Mouse (Mus musculus) adrenal gland, adult 8-10 months (tissue): ENCODE measurements at regions not wholly inside any gene's neighbourhood (a gene's known extent, or its start where the extent isn't known, plus 50 kb on each side); places are given as distances from the start of the nearest gene placed in this dataset.

Source experiments
- DNase-seq: peaks from one replicate; pipeline ENCODE4 v3.0.0; 2022

DNA sequence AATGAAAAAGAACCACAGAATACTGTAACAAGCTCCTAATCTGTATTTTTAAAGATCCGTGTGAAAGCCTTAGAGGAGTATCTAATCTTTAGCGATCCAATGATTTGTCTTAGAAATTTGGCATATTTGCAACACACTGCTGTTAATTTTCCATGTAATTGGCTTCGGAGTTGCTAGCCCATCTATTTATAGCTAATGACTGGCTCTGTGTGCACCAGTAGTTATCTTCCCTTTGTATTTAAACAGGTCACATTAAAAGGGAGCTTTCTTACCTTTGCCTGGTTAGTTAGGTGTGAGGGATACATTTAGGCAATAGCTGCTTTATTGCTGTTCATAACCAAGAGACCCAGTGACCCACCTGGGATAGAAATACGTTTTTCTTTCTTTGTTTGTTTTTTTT, 256.3 kb upstream of the Mme start:
- DNase-seq = no peak

GRCm38 (mm10) chr3:62976906-62977305, 264.4 kb upstream of the Mme start:
- DNase-seq = no peak

- no peak for DNase-seq
These were observed 278.1 kb upstream of the Mme start for GRCm38 (mm10) chr3:62963244-62963643.

DNA sequence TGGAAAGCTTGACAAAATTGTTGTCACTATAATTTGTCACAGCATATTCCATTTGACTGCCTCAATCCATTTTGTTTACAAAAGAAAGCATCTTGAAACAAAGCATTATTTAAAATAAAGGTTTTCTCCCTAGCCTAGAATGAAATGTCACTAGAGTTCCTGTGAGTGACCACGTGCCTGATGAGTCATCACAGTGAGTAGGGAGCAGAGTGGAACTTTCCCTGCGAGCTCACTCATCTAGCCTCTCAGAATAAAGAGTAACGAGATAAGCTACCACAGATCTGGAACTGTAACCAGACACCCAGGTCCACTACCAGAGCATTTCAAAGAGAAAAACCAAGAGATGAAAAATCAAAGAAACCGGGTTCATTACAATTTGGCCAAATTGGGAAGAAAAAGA, 278.7 kb upstream of the Mme start:
- DNase-seq = peak; percentile 29

- no peak for DNase-seq
These were observed 296.0 kb upstream of the Mme start for GRCm38 (mm10) chr3:62945356-62945755.

- no peak for DNase-seq
These were observed 302.7 kb upstream of the Mme start for GRCm38 (mm10) chr3:62938601-62939000.

DNA sequence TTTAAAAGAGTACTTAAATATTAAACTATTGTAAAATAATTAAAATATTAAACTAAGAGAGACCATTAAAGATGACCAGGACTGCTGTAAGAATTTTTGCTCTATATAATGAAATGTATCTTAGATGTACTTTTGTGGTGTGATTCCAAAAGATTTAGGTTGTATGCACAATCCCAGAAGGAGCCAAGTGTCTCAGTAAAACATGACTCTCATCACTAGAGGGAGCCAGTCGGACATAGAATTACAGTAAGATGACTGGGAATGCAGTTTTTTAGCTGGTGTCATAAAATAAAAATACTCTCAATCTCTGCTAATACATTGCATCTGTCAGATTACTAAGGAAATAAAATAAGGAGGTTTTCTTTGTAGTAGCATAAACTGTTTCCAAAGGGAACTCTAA, 316.9 kb upstream of the Mme start:
- DNase-seq = no peak

DNA sequence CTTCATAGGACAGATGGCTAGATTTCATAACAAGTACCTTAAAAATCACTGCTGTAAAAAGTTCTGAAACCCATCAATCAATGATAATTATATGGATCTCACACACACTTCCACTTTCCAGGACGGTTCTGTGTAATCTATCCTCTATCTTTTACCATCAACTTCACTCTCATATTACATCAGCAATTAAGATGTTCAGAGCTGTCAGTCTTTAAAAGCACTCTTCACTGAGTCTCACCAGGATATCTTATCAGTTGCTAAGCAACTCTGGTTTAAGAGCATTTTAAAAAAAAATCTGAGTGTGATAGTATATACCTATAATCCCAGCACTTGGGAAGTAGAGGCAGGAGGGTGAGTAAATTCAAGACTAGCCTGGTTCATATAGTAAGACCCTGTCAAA, 312.0 kb upstream of the Gpr149 start:
- DNase-seq = no peak

DNA sequence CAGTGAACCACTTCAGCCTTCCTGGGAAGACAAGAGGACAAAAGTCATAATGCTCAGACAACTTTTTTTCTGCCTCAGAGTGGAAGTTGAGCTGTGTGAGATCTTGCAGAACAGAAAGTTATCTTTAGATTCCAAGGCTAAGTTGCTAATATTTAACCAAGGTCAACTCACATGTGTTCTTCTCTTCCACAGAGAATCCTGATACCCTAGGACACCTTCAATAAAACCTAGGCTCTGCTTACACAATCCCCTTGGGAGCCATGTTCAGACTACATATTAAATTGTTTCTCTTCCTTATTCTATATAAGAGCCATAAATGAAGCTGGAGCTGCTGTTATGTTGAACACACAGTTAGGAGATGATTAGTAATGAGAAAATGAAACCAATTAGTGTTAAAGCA, 280.2 kb upstream of the Gpr149 start:
- DNase-seq = no peak

- no peak for DNase-seq
These were observed 277.6 kb upstream of the Gpr149 start for GRCm38 (mm10) chr3:62882310-62883073.

GRCm38 (mm10) chr3:62860731-62861130, 255.8 kb upstream of the Gpr149 start:
- DNase-seq = no peak

DNA sequence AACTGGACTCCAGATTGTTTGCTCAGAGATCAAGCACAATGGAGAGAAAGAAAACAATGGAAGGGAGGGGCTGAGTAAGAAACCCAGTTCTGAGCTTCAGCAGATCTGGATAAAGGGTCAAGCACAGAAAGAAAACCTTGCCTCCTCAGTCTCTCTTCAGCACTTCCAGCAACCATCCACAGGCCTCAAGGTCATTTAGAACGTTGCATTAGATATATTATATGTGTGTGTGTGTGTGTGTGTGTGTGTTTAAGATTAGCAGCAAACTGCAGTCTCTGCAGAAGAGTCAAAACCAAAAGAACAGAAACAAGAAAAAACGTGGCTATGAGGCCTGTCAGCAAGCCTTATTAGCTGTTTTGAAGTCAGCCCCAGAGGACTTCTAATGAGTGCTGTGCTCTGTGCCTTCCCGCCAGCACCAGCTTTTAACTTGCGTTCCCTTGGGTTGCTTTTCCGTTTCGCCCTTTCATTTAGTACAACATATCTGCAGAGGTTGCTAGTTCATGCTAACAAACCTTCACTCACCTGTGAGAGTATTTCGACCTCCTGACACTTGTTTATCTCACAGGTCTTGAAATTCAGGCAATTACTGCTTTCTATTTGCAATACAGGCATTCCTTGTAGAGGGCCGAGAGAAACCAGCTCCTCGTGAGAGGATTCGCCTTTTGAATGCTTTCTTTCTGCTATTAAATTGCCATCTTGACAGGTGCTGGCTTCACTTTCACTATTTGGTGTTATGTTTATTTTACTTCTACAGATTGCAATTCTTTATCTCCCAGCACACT, 230.9 kb upstream of the Gpr149 start:
- DNase-seq = no peak

GRCm38 (mm10) chr3:62823892-62824291, 219.0 kb upstream of the Gpr149 start:
- DNase-seq = no peak

DNA sequence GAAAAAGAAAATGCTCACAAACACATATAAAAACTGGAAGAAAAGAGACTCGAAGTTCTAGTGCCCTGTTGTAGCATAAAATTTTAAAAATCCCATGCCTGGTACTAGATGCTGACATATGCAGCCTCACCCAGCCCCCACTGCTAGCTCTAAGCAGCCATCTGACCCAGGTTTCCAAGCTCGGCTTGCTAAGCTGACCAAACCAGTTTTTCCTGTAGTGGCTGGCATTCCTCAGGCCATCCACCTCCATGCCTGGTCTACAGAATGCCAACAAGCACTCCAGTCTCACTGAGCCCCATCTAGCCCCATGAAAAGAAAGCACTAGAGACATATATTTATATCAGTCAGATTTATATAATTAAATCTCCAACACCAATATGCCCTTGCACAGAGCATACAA, 196.1 kb upstream of the Gpr149 start:
- no peak for DNase-seq

GRCm38 (mm10) chr3:62786233-62786632, 181.3 kb upstream of the Gpr149 start:
- no peak for DNase-seq
